Mouse (Mus musculus): ENCODE measurements around the gene Il17c. TPM values are rescaled to one million over a fixed set of nuclear protein-coding genes. Genes with fewer than 3 reads are reported as not detected.

Gene Il17c
- polyA plus RNA-seq, 1 experiment: 0.97 TPM

- no peak for DNase-seq (ENCODE audit: low read depth)
- no peak for TF ChIP-seq POLR2A (IDR thresholded peaks at IDR 0.05; ENCODE audit: borderline replicate concordance, extremely low read depth, insufficient read depth, insufficient read length, poor library complexity, severe bottlenecking)
- TF ChIP-seq CTCF (IDR thresholded peaks at IDR 0.05; ENCODE audit: borderline replicate concordance, extremely low read depth, insufficient read depth, insufficient read length): no peak
These were observed 16.5 kb upstream of the Il17c start for GRCm38 (mm10) chr8:122405146-122405805.

- no peak for DNase-seq (ENCODE audit: low read depth)
These were observed 14.1 kb upstream of the Il17c start for GRCm38 (mm10) chr8:122407678-122408077.

GRCm38 (mm10) chr8:122414311-122414710 lies 7.5 kb upstream of the Il17c start:
- DNase-seq (ENCODE audit: low read depth): no peak
- TF ChIP-seq CTCF (IDR thresholded peaks at IDR 0.05; ENCODE audit: borderline replicate concordance, extremely low read depth, insufficient read depth, insufficient read length) (no peak), POLR2A (IDR thresholded peaks at IDR 0.05; ENCODE audit: borderline replicate concordance, extremely low read depth, insufficient read depth, insufficient read length, poor library complexity, severe bottlenecking) (no peak)

More at GRCm38 (mm10) chr8:122407678-122408077, 14.1 kb upstream of the Il17c start:
- TF ChIP-seq POLR2A (IDR thresholded peaks at IDR 0.05; ENCODE audit: borderline replicate concordance, extremely low read depth, insufficient read depth, insufficient read length, poor library complexity, severe bottlenecking): no peak
- TF ChIP-seq CTCF (IDR thresholded peaks at IDR 0.05; ENCODE audit: borderline replicate concordance, extremely low read depth, insufficient read depth, insufficient read length): no peak

- DNase-seq (ENCODE audit: low read depth): no peak
- TF ChIP-seq POLR2A (IDR thresholded peaks at IDR 0.05; ENCODE audit: borderline replicate concordance, extremely low read depth, insufficient read depth, insufficient read length, poor library complexity, severe bottlenecking) (no peak), CTCF (IDR thresholded peaks at IDR 0.05; ENCODE audit: borderline replicate concordance, extremely low read depth, insufficient read depth, insufficient read length) (no peak)
These were observed 6.3 kb upstream of the Il17c start for GRCm38 (mm10) chr8:122415554-122415953.

GRCm38 (mm10) chr8:122419881-122420555 lies 1.8 kb upstream of the Il17c start:
- TF ChIP-seq CTCF (IDR thresholded peaks at IDR 0.05; ENCODE audit: borderline replicate concordance, extremely low read depth, insufficient read depth, insufficient read length): no peak
- no peak for TF ChIP-seq POLR2A (IDR thresholded peaks at IDR 0.05; ENCODE audit: borderline replicate concordance, extremely low read depth, insufficient read depth, insufficient read length, poor library complexity, severe bottlenecking)
- peak; percentile 41 for DNase-seq (ENCODE audit: low read depth)

- TF ChIP-seq POLR2A (IDR thresholded peaks at IDR 0.05; ENCODE audit: borderline replicate concordance, extremely low read depth, insufficient read depth, insufficient read length, poor library complexity, severe bottlenecking) (no peak), CTCF (IDR thresholded peaks at IDR 0.05; ENCODE audit: borderline replicate concordance, extremely low read depth, insufficient read depth, insufficient read length) (no peak)
- DNase-seq (ENCODE audit: low read depth): peak; percentile 20
These were observed 1.4 kb downstream of the Il17c start for GRCm38 (mm10) chr8:122423217-122423616.

GRCm38 (mm10) chr8:122423659-122424058 lies 1.8 kb downstream of the Il17c start:
- TF ChIP-seq POLR2A (IDR thresholded peaks at IDR 0.05; ENCODE audit: borderline replicate concordance, extremely low read depth, insufficient read depth, insufficient read length, poor library complexity, severe bottlenecking) (no peak), CTCF (IDR thresholded peaks at IDR 0.05; ENCODE audit: borderline replicate concordance, extremely low read depth, insufficient read depth, insufficient read length) (no peak)
- peak; percentile 18 for DNase-seq (ENCODE audit: low read depth)

GRCm38 (mm10) chr8:122426145-122426544 lies 4.3 kb downstream of the Il17c start:
- TF ChIP-seq POLR2A (IDR thresholded peaks at IDR 0.05; ENCODE audit: borderline replicate concordance, extremely low read depth, insufficient read depth, insufficient read length, poor library complexity, severe bottlenecking) (no peak), CTCF (IDR thresholded peaks at IDR 0.05; ENCODE audit: borderline replicate concordance, extremely low read depth, insufficient read depth, insufficient read length) (no peak)
- no peak for DNase-seq (ENCODE audit: low read depth)

- no peak for DNase-seq (ENCODE audit: low read depth)
- TF ChIP-seq CTCF (IDR thresholded peaks at IDR 0.05; ENCODE audit: borderline replicate concordance, extremely low read depth, insufficient read depth, insufficient read length) (no peak), POLR2A (IDR thresholded peaks at IDR 0.05; ENCODE audit: borderline replicate concordance, extremely low read depth, insufficient read depth, insufficient read length, poor library complexity, severe bottlenecking) (no peak)
These were observed 5.8 kb downstream of the Il17c start for GRCm38 (mm10) chr8:122427607-122428006.

GRCm38 (mm10) chr8:122428163-122428562 lies 6.3 kb downstream of the Il17c start:
- TF ChIP-seq POLR2A (IDR thresholded peaks at IDR 0.05; ENCODE audit: borderline replicate concordance, extremely low read depth, insufficient read depth, insufficient read length, poor library complexity, severe bottlenecking) (no peak), CTCF (IDR thresholded peaks at IDR 0.05; ENCODE audit: borderline replicate concordance, extremely low read depth, insufficient read depth, insufficient read length) (no peak)
- DNase-seq (ENCODE audit: low read depth): no peak

GRCm38 (mm10) chr8:122430058-122430636 lies 8.3 kb downstream of the Il17c start:
- TF ChIP-seq POLR2A (IDR thresholded peaks at IDR 0.05; ENCODE audit: borderline replicate concordance, extremely low read depth, insufficient read depth, insufficient read length, poor library complexity, severe bottlenecking): no peak
- TF ChIP-seq CTCF (IDR thresholded peaks at IDR 0.05; ENCODE audit: borderline replicate concordance, extremely low read depth, insufficient read depth, insufficient read length): no peak

More at GRCm38 (mm10) chr8:122430058-122430636, 8.3 kb downstream of the Il17c start:
- DNase-seq (ENCODE audit: low read depth): no peak
